Mouse (Mus musculus) cerebellum, adult 18-20 months (tissue): ENCODE results near the gene Olfr1338.
A peak's percentile ranks its signal among the peaks of the same experiment; 100 is the strongest.

ENCODE experiments used
- DNase-seq, 2 experiments: peaks; one replicate each; pipeline ENCODE4 v3.0.0; 2021

The Olfr1338 gene

DNA sequence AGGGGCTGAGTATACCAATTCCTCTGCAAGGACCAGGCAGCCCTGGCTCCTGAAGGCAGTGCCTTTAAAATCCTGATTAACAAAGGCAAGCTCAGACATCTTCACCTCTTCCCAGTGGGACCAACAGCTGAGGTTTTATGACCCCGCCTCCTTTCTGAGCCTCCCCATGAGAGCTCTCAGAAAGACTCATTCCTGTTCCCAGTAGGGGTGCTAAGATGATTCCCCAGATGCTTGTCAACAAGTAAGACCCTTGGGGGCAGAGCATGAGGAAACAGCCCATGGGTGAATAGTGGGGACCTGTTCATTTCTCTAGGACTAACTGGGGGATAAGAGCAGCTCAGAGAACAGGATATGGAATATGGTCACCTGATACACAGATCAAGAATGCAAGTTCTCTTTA lies at the start of gene Olfr1338:
Gene Olfr1338, minus strand, starts transcription at position 101 of the 400 bp plus-strand sequence.
- DNase-seq, result no peak

DNA sequence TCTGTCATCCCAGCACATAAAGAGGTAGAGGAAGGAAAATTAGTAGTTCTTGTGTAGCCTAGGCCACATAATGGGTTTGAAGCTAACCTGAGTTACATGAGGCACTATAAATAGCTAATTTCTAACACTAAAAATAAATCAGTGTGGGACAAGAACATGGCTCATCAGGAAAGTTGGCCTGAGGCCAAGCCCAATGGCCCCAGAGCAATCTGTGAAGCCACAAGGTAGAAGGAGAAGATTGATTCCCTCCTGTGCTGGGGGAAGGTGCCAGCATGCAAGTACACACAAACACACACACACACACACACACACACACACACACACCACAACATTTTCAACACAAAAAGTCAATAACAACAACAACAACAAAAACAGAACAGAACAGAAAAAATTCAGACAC lies 34.3 kb upstream of the Olfr1338 start:
- peak in 1 of 2 experiments; percentile 4 for DNase-seq

DNA sequence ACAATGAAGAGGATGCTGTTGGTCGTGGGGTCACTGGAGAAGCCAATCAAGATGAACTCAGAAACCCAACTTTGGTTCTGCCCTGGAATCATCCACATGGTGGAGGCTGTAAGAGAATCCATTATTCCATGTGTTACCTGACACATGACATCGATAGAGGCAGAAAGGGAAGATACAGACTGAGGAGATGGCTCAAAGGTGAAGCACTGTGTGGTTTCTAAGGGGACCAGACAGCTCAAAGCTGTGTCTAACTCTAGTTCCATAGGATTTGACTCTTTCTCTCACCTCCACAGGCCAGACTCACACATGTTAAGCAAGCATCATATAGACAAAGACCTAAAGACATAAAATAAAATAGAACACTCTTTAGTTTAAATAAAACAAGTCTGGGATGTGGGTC lies 23.9 kb upstream of the Olfr1338 start, which contains the start of gene Olfr1337:
Gene Olfr1337, minus strand, starts transcription at position 101 of the 400 bp plus-strand sequence.
- no peak for DNase-seq

DNA sequence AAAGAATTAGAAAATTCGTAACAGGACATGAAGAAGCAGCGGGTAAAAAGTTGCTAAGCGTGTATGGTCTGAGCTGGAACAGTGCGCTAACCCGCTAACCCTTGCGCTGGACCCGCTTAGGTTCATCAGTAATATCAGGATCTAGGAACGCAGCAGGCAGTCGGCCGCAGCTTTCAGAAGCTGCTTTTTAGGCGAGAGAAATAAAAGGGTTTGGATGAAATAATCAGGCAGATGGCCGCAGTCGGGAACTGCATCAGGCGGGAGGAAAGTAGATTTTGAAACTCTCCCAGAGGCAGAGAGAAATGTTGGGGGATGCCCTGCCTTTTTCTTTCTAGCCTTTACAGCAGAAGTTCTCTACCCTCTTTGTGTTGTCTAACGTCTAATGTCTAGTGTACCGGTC lies 16.7 kb downstream of the Olfr1338 start:
- no peak for DNase-seq

DNA sequence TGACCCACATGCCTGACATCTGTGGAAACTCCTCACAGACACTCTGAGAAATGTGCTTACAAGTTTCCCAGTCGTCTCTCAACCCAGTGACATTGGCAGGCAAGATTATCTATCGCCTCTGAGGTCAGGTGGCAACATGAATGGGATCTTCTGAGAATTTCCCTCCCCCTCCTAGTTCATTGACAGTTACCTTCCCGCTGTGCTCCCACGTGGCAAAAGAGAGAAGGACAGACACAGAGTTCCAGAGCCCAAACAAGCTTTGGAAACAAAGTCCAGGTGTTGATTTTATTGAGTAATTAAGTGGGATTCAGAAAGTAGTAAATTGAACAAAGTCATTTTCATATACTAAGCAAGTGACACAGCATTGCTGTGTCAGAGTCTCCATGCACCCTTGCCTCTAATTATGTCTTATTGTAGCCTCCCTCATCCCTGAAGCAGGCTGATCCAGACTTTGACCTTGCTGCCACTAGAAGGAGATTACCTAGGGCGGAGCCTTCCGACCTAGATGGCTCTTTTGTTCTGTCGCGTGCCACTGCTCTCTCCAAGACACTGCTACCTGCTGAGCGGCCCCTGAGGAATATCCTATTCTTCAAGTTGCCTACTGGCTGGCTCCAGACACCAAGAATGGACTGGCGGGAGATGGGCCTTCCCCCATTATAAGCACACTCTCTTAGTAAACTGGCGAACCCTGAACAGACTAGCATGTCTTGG lies 17.4 kb downstream of the Olfr1338 start:
- DNase-seq, result no peak

DNA sequence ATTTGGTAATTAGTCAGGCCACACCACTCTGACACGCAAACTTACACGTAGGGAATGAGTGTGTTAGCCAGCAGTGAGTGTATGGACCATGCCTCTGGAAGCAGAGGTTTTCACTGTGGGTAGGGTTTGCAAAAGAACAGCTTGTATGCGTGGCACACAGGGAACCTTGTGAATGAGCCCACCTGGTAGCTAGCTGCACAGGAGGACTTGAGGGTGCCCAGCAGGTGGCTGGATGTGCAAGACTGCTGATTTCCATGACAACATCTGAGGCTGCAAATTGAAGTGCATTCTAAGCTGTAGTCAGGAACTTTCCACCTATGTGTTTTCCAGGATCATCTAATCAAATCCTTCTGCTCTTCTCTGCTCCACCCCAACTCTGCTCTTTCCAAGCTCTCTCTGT lies 19.0 kb downstream of the Olfr1338 start:
- DNase-seq, result no peak

DNA sequence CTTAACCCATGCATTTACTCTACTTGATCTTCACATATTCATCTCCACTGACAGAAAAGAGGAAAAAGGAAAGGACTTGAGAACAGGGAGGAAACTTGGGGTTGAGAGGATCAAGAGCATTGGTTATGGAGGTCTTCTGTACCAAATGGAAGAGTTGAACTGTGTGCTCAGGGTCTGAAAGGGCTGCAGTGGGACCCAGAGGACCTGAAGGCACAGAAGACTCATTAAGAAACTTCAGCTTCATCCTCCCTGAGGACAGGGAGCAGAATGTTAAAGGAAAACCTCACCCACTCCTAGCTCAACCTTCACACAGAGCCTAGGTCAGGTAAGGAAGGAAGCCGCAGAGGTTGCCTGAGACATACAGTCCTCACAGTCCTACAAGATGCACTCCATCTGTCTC lies 26.7 kb downstream of the Olfr1338 start, which contains the start of gene Olfr1339:
Gene Olfr1339, plus strand, starts transcription at position 301 of the 400 bp plus-strand sequence.
- no peak for DNase-seq

DNA sequence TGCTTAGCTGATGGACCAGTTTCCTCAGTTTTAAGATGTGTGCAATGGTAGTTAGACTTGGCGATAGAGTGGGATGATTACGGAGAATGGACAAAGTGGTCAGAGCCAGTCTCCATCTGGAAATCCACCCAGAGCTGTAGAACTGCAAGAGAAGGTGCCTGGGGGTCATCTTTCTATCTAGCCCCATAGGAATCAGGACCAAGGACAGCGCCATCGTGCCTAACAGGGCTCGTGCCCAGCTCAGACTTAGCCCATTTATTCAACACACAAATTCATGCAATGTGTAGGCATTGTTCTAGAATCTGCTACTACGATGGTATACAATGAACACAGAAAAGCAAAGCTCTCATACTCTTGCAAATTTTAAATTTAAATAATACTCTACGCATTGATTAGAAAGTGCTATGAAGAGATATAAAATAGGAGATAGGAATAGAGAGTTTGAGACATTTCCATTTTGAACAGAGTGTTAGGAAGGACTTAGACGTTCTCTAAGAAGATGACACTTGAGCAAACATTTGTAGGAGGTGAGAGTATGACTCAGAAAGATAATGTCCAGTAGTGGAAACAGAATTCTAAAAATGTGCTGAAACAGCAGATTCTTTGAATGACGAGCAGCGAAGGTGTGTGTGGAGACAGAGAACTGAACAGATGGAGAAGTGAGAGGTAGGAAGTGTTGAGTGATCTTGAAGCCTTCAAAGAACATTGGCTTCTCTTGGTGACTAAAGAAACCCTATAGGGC lies 36.6 kb downstream of the Olfr1338 start:
- DNase-seq, result no peak

DNA sequence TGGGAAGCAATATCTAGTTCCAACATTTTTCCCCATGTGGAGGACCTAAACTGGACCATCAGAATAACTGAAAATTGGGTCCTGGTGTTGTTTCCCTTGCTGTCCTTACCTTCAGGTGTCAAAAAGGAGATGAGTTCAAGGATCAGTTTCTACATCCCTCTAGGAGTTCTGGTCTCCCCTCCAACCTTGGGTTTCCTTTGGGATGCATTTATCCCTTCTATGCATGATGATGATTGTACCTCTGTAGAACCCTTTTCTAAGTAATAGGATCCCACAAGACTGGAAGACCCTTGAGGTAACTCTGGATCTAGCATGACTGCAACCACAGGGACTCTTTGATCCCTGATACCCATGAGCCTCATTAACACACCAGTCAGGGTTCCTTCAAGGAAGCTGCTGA lies 38.7 kb downstream of the Olfr1338 start, which contains the start of gene Olfr1340:
Gene Olfr1340, plus strand, starts transcription at position 301 of the 400 bp plus-strand sequence.
- DNase-seq, result no peak

DNA sequence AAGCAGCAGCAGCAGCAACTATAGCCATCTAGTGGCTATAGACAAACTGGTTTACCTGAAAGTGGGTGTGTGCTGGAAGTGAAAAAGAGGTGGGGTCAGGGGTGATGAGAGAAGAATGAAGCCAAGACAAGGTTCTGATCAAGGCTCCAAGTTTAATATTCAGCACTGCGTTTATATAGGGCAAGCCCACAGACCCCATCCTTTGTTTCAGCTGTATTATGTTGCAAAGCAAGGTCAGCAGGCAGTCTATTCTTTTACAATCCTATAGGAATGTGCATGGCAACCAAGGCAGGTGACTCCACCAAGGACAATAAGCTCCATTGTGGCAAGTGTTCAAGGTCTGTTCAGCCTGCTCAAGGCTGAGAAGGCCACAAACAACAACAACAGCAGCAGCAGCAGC lies 46.9 kb downstream of the Olfr1338 start:
- DNase-seq, result no peak

DNA sequence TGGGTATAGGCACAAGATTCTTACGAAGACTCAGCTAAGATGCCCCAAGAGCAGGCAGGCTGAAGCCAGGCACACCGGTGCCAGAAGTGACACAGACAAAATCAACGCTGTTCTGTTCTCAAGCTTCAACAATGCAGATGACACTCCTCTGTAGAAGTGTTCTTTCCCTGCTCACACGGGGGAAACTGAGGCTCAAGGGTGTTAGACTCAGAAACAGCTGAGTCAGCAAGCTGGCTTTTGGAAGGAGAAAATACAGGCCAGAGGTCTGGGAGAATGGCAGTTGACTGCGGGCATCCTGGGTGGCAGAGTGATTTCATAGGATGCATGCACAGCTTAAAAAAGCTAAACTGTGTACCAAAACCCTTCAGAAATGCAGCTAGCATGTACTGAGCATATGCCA lies 50.5 kb downstream of the Olfr1338 start:
- DNase-seq, result no peak

DNA sequence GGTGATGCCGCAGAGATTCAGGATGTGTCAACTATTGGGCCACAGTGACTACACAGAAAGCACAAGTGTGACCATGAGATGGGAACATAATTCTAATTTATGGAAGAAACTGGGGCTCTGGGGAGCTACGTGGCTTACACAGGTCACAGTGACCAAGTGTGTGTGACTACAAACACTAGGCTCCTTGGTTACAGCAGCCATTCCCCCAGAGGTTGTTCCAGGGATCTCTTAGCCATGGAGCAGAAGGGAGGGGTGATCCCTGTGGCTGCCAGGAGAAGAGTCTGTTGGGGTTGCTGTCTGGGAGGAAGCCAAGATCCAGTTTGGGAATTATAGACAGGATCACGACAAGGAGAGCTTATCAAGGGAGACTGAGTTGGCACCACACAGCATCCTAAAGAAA lies 55.3 kb downstream of the Olfr1338 start, which contains the start of gene Olfr1341:
Gene Olfr1341, plus strand, starts transcription at position 301 of the 400 bp plus-strand sequence.
- DNase-seq, result no peak
